33 mouse cellular contexts compared by ENCODE assay signal in genomic region chr12:32273474-32273873, GRCm38 (mm10).
"Had no signal": no experiment of that assay in that cellular context is flagged by ENCODE, and none has a peak within 500 bp of the region (broad histone marks: within the 10 kb centered on the region; RNA-seq: fewer than 3 reads in every experiment).

No protein-coding gene starts in this region.

- H3K27me3 ChIP-seq: heart, embryonic 12.5 days; heart, embryonic 13.5 days; heart, embryonic 15.5 days; hindbrain, embryonic 12.5 days; hindbrain, embryonic 13.5 days; hindbrain, embryonic 15.5 days; intestine, embryonic 15.5 days; kidney, embryonic 15.5 days had no signal

- H3K9ac ChIP-seq: heart, embryonic 12.5 days; heart, embryonic 13.5 days; heart, embryonic 15.5 days; hindbrain, embryonic 12.5 days; hindbrain, embryonic 13.5 days; hindbrain, embryonic 14.5 days; hindbrain, embryonic 15.5 days; intestine, embryonic 15.5 days; kidney, embryonic 15.5 days had no signal

- H3K4me2 ChIP-seq: heart, embryonic 11.5 days; heart, embryonic 12.5 days; heart, embryonic 13.5 days; heart, embryonic 15.5 days; hindbrain, embryonic 12.5 days; hindbrain, embryonic 13.5 days; hindbrain, embryonic 14.5 days; hindbrain, embryonic 15.5 days; intestine, embryonic 15.5 days; kidney, embryonic 15.5 days had no signal

- H3K36me3 ChIP-seq: heart, embryonic 10.5 days; heart, embryonic 12.5 days; heart, embryonic 13.5 days; heart, embryonic 15.5 days; hindbrain, embryonic 10.5 days; hindbrain, embryonic 12.5 days; hindbrain, embryonic 13.5 days; hindbrain, embryonic 15.5 days; intestine, embryonic 15.5 days; kidney, embryonic 15.5 days had no signal

- H3K4me3 ChIP-seq: heart, embryonic 10.5 days; heart, embryonic 12.5 days; heart, embryonic 13.5 days; heart, embryonic 15.5 days; hindbrain, embryonic 10.5 days; hindbrain, embryonic 12.5 days; hindbrain, embryonic 13.5 days; hindbrain, embryonic 15.5 days; intestine, embryonic 15.5 days; kidney, embryonic 15.5 days; layer of hippocampus, adult 2 months; left cerebral cortex, adult 2 months had no signal

- H3K27ac ChIP-seq: heart, embryonic 10.5 days; heart, embryonic 13.5 days; heart, embryonic 15.5 days; hindbrain, embryonic 10.5 days; hindbrain, embryonic 12.5 days; hindbrain, embryonic 13.5 days; hindbrain, embryonic 14.5 days; hindbrain, embryonic 15.5 days; hindbrain, postnatal 0 days; intestine, embryonic 15.5 days; kidney, embryonic 15.5 days; kidney, postnatal 0 days; layer of hippocampus, adult 2 months; left cerebral cortex, adult 2 months had no signal

- DNase-seq: heart, postnatal 10 days; heart, postnatal 14 days; heart, postnatal 36 days; heart, postnatal 4 days; kidney, adult 11 months; kidney, adult 18-20 months; kidney, adult 9 months; kidney, postnatal 10 days; kidney, postnatal 14 days; kidney, postnatal 25 days; kidney, postnatal 4 days; layer of hippocampus, adult 9-11 months; layer of hippocampus, postnatal 36 days had no signal

- H3K9me3 ChIP-seq: heart, embryonic 10.5 days; heart, embryonic 12.5 days; hindbrain, embryonic 13.5 days; hindbrain, embryonic 15.5 days; intestine, embryonic 15.5 days; kidney, embryonic 15.5 days had no signal

- ATAC-seq: hindbrain, embryonic 16.5 days; hindbrain, postnatal 0 days; inflammation-experienced regulatory T-cells, adult 6 months; intestine, embryonic 15.5 days; intestine, embryonic 16.5 days; intestine, postnatal 0 days had no signal

- H3K4me1 ChIP-seq: heart, embryonic 12.5 days; heart, embryonic 13.5 days; heart, embryonic 15.5 days; hindbrain, embryonic 10.5 days; hindbrain, embryonic 12.5 days; hindbrain, embryonic 13.5 days; hindbrain, embryonic 15.5 days; intestine, embryonic 15.5 days; kidney, embryonic 15.5 days had no signal
